Mouse (Mus musculus): ENCODE results near the gene Ppp6r2.

The Ppp6r2 gene

DNA sequence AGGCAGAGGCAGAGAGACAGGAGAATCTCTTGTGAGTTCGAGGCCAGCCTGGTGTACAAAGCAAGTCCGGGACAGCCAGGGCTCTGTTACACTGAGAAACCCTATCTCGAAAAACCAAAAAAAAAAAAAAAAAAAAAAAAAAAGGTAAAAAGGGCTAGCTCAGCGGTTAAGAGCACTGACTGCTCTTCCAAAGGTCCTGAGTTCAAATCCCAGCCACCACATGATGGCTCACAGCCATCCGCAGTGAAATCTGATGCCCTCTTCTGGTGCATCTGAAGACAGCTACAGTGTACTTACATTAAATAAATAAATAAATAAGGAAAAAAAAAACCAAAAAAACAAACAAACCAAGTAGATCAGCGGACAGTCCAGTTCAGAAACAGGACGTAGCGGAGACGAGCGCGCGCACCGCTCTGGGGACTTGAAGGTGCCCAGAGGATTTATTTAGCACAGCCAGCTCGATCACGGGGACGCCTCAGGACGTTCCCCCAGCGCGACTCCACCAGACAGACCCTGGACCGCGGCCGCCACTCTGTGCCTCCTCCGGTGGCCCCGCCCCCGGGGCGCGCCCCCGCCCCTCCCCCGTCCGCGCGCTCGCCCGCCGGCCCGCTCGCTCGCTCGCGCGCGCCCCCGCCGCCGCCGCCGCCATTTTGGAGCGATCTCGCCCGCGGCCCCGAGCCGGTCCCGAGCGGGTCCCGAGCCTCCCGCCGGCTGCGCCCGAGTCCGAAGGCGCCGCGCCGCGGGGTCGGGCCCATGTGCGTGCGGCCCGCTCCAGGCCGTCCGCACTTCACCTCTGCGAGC, at the start of gene Ppp6r2:
Gene Ppp6r2 (plus strand): TSS at position 639 of the 801 bp plus-strand sequence.
- DNase-seq (ENCODE audit: low read depth, low spot score): peak; percentile 87

DNA sequence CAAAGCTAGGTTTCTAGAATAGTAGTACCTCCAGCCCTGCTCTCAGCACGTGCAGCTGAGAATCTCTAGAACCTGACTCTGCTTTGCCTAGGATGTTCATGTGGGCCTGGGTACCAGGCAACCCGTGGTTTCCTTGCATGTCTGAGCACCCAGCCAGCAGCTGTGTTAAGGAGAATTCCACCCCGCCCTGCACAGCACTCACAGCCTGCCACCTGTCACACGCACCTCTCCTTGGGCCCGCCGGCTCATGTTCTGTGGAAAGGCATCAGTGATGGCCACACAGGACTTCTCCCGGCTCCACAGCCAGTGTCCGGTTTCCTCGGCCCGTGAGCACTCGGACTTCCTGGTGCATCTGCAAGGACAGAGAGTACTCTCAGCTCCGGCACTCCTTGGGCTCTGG, 45.9 kb upstream of the Ppp6r2 start:
- DNase-seq (ENCODE audit: low read depth, low spot score): no peak

DNA sequence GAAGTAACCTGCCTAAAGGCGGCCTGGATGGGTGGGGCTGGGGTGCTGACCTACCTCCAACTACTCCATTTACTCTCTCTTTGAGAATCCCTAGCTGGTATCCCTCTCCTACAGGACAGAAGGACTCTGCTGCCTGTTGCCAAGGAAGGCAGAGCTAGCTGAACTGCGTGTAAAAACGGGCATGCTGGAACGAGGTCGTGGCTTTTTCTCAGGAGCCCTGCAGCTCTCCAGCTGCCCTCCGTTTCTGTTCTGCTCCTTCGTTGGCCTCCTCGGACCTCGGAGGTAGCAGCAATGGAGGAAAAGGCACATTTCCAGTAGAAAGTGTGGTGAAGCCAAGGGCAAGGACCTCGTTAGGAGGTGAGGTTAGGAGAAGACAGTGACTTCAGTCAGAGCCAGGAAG, 42.4 kb upstream of the Ppp6r2 start:
- DNase-seq (ENCODE audit: low read depth, low spot score): no peak

DNA sequence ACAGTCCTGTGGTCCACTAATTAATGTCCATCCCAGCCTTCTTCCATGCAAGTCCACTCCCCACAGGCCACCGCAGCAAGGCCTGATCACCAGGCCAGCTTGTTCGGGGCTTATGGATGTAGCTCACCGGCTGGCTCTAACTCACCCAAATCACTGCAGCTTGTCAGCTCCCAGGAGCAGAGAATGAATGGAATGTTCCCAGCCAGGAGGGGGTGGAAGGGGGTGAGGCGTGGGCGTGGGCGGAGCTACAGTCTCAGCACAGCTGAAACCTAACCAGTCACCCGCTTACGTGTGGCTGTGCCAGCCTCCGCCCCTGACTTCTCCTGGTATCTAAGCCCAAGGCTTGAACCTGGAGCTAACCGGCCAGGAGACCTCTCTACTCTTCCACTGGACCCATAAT, 41.9 kb upstream of the Ppp6r2 start:
- no peak for DNase-seq (ENCODE audit: low read depth, low spot score)

DNA sequence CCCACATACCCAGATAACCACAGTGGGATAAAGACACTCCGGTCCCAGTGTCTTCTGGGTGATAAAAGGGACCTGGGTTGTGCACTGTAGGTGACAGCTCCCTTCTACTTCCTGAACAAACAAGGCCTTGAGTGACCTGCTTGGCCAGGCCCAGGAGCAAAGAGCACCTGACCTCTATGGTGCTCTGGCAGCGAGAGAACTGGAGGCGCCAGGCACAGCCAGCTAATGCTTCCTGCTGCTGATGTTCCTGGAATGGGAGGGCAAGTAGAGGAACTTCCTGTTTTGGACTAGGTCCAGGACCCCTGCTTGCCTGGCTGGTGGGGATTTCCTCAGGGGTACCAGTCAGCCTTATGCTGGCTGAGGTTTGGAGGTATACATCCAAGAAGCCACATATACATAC, 41.3 kb upstream of the Ppp6r2 start:
- no peak for DNase-seq (ENCODE audit: low read depth, low spot score)

DNA sequence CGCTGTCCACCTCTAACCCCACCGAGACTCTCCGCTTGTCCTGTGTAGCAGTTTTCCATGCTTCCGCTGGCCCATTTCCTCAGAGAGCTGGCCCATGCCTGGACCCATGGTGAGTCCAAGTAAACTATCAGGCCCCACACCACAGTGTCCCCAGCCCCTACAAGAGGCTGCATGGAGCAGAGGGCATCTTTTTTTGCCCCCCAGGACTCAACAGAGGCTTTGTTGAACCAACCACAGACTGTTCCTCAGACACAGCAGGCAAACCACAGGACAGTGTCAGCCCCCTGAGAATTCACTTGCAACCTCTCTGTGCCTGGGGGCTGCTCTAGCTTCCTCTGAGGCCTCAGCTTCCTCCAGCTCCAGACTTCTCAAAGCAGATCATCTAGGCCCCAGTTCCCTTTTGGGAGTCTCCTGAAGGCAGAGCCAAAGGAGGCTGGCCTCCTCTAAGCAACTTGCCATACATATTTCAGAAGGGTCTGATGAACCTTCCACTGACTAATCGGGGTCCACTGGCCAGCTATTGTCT, 39.8 kb upstream of the Ppp6r2 start:
- DNase-seq (ENCODE audit: low read depth, low spot score): no peak

DNA sequence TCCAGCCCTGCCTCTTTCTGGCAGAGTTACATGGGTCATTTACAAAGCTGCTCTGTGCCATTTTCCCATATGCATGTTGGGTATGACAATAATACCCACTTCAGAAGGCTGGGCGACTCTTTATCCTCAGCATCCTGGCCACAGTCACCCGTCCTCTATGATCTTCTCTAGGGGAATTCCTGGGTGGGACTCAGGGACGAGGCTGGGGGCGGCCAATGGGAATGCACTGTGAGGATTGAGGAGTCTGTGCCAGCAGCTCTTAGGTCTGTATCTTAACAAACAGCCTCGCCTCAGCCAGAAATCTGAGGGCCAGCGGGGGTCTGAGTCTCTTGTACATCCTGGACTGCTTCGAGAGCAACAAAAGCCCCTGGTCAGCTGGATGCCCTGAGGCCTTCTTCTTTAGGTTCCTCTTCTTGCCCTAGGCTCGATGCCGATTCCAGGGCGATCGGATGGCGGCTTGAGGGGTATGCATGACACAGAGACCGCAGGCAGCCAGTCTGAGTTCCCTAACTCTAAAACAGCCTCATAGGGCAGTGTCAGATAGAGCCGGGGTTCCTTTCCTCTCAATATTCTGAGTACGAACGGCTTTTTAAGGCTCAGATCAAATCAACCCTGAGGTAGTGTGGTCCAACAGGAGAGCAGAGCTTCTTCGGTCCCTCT, 38.9 kb upstream of the Ppp6r2 start:
- no peak for DNase-seq (ENCODE audit: low read depth, low spot score)

DNA sequence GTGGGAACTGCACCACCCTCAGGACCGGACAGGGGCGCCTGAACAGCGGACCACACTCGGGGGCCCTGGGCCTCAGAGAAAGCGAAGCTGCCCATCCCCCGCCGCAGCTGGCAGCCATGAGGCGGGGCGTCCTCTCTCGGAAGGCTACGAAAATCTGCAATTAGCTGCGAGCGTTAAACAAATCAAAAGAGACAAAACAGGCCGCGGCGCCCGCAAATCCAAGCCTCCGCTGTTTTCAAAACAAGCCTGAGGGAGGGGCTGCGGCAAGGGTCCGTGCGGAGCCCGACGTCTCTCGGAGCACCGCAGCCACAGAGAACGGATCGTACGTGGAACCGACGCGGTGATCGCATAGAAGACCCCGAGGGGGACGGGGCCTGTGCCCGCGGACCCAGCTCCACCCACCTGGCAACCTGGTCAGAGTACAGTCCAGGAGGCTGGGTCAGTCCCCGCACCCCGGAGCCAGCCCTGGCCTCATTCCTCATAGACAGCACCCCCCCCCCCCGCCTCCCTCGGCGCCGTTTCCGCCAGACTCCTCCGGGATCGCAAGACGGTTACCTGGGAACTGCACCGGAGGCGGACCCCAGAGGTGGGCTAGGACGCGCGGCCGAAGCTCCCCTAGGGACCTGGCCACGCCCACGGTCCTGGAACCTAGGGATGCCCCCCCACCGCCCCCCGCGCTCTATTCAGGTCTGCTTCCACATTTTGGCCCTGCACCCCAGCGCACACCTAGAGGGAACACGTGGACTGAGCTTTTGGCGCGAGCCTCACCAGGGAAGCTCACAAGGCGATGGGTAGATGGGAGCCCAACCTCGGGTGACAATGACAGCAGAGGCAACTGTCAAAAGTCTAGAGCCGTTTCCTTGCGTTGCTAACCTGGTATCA, 38.1 kb upstream of the Ppp6r2 start:
- DNase-seq (ENCODE audit: low read depth, low spot score): peak; percentile 57

DNA sequence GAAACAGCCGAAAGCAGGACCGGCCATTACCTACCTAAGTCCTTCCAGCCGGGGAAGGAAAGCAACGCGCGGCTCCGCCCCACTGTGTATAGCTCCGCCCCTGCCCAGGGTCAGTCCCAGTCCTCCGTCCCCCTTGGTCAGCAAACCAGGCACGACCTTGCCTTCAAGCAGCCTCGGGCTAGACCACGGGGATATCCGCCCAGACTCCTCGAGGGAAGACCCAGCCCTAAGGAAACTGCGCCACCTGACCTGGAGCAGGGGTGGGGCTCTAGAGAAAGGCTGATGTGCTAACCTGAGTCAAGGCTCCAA, 37.5 kb upstream of the Ppp6r2 start:
- peak; percentile 37 for DNase-seq (ENCODE audit: low read depth, low spot score)

DNA sequence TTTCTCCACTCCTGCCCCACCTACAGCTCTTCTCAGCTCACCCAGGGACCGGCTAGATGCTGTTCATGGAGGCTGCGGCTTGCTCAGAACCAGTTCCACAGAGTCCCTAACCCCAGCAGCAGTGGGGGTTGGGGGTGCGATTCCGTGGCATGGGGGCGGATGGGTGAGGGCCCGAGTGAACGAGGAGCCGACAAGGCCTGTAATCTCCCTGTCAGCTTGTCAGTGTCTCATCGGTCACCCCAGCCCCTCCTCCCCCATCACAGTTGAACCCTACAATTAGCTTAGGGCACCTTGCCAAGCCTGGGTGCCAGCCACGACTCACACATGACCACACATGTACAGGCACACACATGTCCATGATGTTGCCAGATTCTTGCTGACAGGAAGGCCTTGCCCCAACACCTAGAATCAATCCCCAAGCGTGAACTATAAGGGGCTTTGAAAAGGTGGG, 36.4 kb upstream of the Ppp6r2 start:
- no peak for DNase-seq (ENCODE audit: low read depth, low spot score)

DNA sequence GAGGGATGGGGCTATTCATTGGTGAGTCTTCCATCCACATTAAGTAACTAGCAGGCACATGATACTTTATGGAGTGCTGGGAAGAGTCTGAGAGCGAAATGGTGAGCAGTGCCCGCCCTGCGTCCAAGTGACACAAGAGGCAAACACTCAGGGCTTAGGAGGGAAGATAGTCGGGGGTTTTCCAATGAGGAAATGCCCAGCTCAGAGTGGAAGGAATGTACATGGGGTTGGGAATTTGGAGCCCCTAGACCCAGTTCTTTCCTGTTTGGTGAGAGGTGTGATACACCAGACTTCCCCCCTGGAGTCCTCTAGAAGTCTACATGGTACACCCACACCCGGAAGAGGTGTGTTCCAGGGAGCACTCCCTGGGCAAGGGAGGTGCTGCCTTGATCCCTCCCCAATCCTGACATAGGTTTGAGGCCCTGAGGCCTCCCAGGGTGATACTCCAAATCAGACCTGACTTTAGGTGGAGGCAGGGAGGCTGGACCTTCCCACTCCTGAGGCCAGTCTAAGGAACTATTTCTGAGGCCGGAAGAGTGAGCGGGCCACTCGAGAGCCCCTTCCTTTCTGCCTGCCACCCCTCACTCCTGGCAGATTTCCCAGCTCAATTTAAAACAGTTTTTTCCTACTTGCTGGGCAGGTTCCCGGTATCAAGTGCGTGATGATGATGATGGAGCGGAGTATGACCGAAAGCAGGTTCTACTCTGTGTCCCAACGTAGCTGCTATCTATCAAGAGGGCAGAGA, 35.8 kb upstream of the Ppp6r2 start:
- DNase-seq (ENCODE audit: low read depth, low spot score): no peak

DNA sequence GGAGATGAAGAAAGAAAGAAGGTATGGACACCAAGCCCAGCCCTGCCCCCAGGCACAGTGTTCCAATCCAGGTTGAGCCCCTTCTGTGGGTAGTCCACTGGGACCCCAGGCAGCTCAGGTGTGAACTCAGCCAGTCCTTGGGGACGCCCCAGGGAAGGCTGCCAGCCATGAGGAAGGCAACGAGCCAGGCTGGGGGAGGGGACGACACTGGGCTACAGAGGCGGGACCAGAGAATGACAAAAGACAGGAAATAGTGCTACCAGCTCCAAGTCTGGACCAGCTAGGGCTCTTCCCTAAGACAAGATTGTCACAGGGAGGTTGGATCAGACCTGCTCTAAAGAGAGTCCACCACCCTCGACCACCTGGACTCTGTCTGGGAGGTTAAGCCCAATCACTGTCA, 34.2 kb upstream of the Ppp6r2 start:
- DNase-seq (ENCODE audit: low read depth, low spot score): peak; percentile 42

DNA sequence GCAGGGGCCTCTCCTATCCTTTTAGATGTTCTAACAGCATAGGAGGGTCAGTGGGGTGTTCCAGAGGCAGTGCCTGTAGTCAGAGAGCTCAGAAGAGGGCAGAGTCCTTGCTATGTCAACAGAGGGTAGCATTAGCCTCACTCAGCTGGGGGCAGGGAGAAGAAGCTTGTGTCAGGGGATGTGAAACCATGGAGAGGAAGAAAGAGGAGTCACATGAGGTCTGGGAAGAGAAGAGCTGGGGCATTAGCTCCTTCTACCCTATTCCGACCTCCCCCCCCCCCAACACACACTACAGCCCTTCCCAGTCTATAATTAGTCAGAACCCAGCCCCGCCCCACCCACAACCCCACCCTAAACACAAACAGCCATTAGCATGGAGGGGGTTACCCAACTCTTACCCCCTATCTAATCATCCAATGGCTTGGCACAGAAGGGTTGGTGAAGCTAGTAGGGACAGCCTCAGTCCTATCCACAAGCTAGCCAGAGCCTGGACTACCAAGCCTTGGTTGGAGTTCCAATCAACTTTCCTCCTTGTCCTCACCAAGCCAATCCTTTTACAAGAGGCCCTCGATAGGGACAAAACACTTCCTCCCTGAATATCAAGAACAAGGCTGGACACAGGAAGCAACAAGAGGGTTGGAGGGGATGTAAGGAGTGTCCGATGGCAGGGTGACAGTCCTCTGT, 33.6 kb upstream of the Ppp6r2 start:
- no peak for DNase-seq (ENCODE audit: low read depth, low spot score)

DNA sequence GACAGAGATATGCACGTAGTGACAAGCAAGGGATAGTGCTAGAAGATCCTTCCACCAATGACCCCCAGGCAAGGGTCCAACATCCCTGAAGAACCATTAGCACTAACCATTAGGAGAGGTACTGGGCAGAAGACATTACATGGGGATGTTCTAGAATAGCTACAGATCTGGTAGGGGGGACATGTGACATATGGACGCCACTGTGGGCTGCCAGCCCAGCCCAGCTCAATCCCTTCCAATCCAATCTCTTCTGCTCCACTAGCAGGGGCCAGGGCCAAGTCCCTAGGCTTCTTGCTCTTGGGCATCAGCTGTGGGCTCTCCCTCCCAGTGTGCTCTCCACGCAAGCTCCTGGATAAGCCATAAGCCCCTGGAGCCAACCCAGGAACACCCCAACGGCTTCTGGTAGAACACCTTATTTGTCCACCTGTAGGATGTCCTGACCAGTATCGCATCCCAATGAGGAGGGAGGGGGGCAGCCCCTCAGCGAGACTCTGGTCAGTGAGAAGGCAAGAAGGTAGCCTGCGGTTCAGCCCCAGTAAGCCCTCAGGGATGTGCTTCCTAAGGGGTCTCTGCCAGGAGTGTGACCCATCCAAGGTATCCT, 33.0 kb upstream of the Ppp6r2 start:
- no peak for DNase-seq (ENCODE audit: low read depth, low spot score)

DNA sequence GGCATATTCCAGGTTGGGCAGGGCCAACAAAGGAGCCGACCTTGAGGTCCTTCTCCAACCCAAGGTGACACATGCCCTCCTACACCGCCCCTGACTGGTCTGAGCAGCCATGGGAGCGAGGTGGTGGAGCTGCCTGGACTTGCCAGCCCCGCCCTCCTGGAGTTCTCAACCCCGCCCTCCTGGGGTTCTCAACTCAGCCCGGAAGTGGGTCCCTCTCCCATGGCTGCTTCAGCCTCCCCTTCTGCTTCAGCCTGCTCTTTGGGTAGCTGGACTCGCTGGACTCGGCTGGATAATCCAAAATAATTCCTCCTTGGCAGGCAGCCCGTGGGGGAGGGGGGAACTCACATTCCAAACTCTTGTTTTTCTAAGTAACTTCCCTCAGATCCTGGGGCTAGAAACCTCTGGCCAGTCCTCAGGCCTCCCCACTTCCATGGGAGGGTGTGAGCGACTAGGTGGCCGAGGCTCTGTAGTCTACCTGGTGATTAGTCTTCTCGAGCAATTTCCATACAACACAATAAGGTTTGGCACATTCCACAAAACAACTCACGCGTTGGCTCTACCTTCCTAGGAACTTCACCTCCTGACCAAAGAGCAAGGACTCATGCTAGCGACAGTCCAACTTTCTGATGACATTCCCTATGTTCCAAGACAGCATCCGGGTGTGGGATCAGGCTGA, 32.3 kb upstream of the Ppp6r2 start:
- DNase-seq (ENCODE audit: low read depth, low spot score): peak; percentile 37

DNA sequence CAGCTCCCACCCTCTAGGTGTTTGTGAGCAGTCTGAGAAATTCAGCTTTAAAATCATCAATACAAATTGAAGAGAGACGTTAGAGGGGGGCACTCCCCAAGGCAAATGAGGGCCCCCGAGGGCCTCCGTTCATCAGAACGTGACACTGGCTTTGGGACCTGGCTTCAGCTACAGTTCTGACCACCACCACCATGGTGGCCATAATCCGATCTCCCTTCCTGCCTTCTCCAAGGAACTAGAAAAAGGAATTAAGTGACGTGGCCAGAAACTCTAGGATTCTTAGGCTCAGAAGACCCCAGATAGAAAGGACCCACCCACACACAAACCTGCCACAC, 31.8 kb upstream of the Ppp6r2 start:
- no peak for DNase-seq (ENCODE audit: low read depth, low spot score)

DNA sequence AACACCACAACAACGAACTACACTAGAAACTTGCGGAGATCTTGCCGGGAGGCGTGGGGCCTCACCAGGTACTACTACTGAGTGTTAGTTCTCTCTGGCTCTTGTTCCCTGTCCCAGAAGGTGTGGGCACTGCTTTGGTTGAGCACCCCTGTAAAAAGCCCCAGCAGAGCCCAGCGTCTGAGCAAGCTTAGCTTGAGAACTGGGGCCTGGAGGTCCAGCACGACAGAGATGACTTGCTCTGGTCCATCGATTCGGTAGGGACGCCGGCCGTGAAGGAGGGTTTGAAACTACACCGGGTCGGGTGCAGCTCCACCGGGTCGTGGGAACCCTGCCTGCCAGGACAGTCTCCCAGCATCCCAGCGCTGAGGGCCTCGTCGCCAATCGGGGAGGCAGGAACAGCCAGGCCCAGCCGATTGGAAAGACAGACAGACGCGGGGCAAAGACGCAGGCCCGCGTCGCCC, 31.2 kb upstream of the Ppp6r2 start:
- DNase-seq (ENCODE audit: low read depth, low spot score): no peak

DNA sequence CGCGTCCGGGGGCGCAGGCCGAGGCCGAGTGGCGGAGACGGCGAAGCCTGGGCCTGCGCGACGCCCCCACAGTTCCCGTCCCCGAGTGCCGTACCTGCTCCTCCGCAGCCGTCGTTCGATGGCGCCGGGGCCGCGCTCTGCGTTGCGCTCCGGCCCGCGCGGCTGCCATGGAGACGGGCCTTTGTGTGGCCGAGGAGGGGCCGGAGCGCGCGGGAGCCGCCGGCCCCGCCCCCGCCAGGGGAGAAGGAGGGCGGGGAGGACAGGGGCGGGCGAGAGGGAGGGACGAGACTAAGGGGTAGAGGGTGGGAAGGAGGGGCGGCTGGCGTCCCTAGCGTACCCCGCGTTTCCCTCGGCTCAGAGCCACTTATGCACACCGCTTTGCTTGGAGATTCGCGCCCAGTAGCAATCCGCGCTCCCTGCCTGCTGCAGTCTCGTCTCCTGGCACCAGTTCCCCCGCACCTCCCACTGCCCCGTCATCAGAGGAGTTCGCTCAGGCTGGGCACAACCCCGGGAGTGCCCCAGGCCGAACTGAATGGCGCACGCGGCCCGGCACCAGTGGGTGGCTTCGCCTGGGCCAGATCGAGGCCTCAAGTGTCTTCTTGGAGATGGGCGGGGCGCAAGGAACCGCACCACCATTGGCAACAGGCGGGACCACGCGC, 30.7 kb upstream of the Ppp6r2 start, which contains the start of gene Plxnb2:
Gene Plxnb2 (minus strand): TSS at position 218 of the 659 bp plus-strand sequence.
- DNase-seq (ENCODE audit: low read depth, low spot score): peak; percentile 39

DNA sequence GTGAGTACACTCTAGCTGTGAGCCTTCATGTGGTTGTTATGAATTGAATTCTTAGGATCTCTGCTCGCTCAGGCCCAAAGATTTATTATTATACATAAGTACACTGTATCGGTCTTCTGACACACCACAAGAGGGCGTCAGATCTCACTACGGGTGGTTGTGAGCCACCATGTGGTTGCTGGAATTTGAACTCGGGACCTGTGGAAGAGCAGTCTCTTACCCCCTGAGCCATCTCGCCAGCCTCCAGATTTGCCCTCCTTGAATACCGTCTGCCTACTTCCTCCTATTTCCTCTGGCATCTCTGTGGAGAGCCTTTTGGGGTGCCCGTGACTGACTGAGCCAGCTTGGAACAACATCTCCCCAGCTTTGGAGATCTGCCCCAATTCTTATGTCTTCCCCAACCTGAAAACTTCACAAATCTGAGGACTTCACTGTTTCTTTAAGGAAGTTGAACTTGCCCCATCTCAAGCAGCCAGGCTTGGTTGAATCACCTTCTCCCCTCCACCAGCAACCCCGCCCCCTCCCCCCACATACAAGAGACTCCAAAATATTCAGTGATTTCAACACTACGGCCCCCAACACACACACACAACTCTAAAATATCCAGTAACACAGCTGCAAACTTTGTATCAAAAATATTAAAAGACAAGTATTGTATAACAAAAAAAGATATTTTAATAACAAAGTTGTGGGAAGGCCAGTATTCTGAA, 29.6 kb upstream of the Ppp6r2 start:
- DNase-seq (ENCODE audit: low read depth, low spot score): no peak
